Mouse (Mus musculus): ENCODE measurements around the gene Ripor3. TPM values are rescaled to one million over a fixed set of nuclear protein-coding genes. Genes with fewer than 3 reads are reported as not detected.

Gene Ripor3
- polyA plus RNA-seq, 1 experiment from 2014 or later = 0.95 TPM

DNA sequence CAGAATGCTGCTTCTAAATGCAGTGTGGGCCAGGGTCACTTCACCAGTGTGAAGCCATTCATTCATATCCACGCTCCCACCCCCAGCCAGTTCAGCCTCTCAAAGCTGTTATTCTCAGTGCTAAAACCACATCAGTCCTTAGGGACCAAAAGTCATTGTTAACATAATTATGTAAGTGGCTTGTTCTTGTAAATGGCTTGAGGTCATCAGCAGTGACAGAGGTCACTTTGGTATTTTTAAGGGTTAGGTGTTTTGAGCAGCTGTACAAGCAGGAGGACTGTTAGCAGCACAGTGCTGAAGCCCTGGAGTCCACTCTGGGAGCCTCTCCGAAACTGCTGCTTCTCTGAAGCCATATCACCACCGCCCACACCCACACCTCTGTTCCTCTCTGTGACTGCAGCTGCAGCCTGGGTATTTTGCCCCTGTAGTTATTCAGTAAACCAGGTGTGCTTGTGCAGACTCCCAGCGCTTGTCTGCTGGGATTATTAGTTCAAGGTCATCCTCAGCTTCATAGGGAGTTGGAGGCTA is 51.0 kb downstream of the Ripor3 start:
- no peaks in the 10 kb centered on the region for H3K27me3 ChIP-seq (replicated peaks; ENCODE audit: low read depth, poor library complexity, severe bottlenecking)
- DNase-seq (ENCODE audit: low spot score) = no peak
- no peak overlapping the region for H3K4me3 ChIP-seq
- WGBS = 67% methylated on average over 4 of the region's 4 CpGs
- H3K4me1 ChIP-seq = peaks cover 30% of the 10 kb centered on the region
- H3K36me3 ChIP-seq (replicated peaks) = peaks cover 20% of the 10 kb centered on the region
- no peak overlapping the region for H3K27ac ChIP-seq (replicated peaks)
- H3K9me3 ChIP-seq = no peaks in the 10 kb centered on the region

DNA sequence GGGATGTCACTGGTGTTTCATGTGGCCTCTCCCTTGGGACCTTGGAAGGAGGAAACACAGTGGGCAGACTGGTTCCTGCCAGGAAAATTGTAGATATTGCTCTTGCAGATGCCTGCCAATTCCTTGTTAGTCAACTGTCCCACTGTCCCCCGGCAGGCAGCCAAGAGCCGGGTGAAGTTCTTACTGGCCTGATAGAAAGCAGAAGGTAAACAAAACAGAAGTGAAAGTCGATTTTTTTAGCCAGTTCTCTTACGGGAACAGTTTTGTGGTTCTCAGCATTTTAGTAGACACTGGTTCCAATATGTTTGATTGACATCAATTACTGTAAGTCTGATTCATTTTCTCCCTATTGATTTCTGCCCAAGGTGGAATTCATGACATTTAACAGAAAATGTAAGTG is 51.6 kb downstream of the Ripor3 start:
- Histone ChIP-seq H3K4me3 (no peak overlapping the region), H3K4me1 (peaks cover 30% of the 10 kb centered on the region), H3K27me3 (replicated peaks; ENCODE audit: low read depth, poor library complexity, severe bottlenecking) (no peaks in the 10 kb centered on the region), H3K9me3 (no peaks in the 10 kb centered on the region), H3K27ac (replicated peaks) (no peak overlapping the region), H3K36me3 (replicated peaks) (peaks cover 14% of the 10 kb centered on the region)
- no peak for DNase-seq (ENCODE audit: low spot score)
- 71% methylated on average over 4 of the region's 4 CpGs for WGBS

DNA sequence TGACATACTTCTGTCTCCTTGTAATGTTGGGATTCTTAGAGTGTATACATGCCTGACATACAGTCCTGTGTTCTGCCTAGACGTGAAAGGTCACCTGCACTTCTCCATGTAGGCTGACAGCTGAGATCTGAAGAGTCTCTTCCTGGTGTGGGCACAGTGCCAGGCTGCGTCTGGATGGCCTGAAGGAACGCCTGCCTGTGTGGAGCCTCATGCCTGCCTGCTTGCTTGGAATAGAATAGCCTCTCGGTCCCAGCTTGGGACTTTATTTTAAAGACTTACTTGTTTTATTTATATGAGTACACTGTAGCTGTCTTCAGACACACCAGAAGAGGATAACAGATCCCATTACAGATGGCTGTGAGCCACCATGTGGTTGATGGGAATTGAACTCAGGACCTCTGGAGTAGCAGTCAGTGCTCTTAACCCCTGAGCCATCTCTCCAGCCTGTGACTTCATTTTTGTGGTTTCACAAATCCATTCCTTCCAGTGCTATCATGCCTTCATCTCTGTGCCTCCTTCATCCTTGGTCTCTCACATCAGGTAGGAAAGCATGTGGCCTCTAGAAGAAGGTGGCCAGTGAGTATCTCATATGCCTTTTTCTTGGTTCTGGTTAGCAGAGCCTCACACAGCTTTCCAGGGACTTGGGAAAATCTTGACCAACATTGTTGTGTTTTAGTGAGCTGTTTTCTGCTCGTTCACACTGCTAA is 52.2 kb downstream of the Ripor3 start:
- Histone ChIP-seq H3K36me3 (replicated peaks) (peaks cover 8% of the 10 kb centered on the region), H3K9me3 (no peaks in the 10 kb centered on the region), H3K27me3 (replicated peaks; ENCODE audit: low read depth, poor library complexity, severe bottlenecking) (no peaks in the 10 kb centered on the region), H3K27ac (replicated peaks) (no peak overlapping the region), H3K4me3 (no peak overlapping the region), H3K4me1 (peaks cover 33% of the 10 kb centered on the region)
- 83% methylated on average over 5 of the region's 5 CpGs for WGBS
- DNase-seq (ENCODE audit: low spot score) = no peak

DNA sequence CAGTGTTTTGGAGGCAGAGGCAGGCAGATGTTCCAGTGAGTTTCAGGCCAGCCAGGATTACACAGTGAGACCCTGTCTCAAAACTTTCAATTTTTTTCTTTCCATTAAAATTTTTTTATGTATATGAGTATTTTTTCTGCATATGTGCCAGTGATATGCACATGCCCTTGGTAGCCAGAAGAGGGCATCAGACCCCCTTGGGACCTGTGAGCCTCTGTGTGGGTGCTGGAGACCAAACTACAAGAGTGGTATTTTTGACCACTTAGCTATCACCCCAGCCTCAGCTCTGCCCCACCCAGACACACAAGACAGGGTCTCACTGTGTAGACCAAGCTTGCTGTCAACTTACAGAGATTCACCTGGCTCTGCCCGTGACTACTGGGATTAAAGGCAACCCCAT is 52.9 kb downstream of the Ripor3 start:
- no peak overlapping the region for H3K4me3 ChIP-seq
- WGBS = 89% methylated on average over 1 of the region's 1 CpGs
- no peak for DNase-seq (ENCODE audit: low spot score)
- H3K4me1 ChIP-seq = peaks cover 31% of the 10 kb centered on the region
- no peaks in the 10 kb centered on the region for H3K27me3 ChIP-seq (replicated peaks; ENCODE audit: low read depth, poor library complexity, severe bottlenecking)
- no peaks in the 10 kb centered on the region for H3K9me3 ChIP-seq
- peaks cover 6% of the 10 kb centered on the region; the same call in 1 of the 2 replicates for H3K36me3 ChIP-seq (replicated peaks)
- no peak overlapping the region for H3K27ac ChIP-seq (replicated peaks)

DNA sequence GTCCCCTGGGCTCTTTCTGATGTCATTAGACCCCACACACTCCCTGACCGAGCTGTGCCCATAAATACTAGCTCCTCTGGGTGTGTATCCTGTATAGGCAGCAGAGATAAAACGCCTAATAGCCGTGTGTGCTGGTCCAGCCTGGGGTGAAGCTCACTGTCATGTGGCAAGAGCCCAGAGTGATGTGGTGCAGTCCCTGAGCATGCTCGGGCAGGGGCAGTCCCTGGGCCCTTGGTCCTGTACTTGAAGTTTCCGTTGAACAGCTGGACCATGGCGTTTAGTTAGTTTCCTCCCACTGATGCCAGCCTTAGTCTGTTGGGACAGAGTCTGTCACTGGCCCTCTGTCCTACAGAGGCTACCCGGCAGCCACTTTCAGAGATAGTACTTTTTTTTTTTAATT is 55.5 kb downstream of the Ripor3 start:
- Histone ChIP-seq H3K9me3 (no peaks in the 10 kb centered on the region), H3K4me1 (peaks cover 22% of the 10 kb centered on the region), H3K27ac (replicated peaks) (no peak overlapping the region), H3K4me3 (no peak overlapping the region), H3K27me3 (replicated peaks; ENCODE audit: low read depth, poor library complexity, severe bottlenecking) (no peaks in the 10 kb centered on the region), H3K36me3 (replicated peaks) (peaks cover 9% of the 10 kb centered on the region; the same call in 1 of the 2 replicates)
- DNase-seq (ENCODE audit: low spot score) = no peak
- WGBS = 88% methylated on average over 7 of the region's 7 CpGs

DNA sequence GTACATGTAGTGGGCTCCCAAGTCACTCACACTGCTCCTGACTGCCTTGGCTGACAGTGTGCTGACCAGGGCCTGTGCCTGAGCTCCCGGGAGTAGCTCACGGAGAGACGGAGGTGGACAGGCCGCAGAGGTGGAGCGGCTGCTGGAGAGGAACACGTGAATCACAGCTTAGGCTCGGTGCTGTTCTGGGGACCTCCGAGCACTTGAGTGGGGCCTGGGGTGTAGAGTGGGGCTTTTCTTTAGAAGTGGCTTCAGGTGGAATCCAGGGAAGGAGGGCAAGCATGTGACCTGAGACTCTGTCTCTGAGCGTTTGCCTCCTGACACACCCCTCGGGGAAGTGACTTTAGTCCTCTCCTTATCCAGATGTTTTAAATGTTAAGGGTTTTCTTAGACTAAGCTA is 56.6 kb downstream of the Ripor3 start:
- Histone ChIP-seq H3K4me1 (peaks cover 16% of the 10 kb centered on the region), H3K27ac (replicated peaks) (no peak overlapping the region)
- DNase-seq (ENCODE audit: low spot score) = no peak

DNA sequence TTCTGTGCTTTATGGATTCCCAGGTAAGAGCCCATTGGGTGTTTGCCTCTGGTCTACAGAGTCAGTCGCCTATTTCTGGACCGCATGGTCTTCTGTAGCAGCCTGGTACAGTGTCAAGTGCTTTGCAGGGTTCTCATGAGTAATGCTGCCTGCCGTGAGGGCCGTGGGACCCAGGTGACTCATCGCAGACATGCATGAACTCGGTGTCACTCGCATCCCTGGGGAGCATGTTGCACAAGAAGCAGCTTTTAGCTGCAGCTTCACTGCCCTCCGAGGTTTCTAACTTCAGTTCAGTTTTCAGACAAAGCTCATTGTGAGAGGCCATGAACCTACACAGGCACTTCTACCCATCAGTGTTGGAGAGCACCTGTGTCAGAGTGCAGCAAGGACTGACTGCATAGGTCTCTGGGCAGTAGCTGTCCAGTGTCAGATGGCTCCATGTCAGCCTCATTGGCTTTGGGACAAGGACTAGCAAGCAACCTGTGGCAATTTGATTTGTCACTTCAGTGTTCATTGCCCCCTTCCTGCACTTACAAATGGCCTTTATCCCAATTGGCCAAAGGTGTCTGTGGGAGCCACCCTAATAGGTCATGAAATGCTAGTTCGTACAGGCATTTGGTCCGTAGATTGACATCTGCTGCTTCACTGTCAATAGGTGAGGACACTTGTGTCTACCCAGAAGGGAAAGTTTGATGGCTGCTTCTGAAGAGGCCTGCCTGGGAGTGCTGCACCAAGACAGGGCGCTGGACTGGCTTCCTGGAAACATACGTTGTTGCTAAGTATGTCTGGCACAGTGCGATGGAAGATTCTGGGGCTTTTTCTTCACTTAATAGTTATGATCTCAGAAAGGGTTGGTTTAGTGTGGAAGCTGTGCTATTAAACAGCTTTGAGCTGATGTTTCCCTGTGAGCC is 58.9 kb downstream of the Ripor3 start:
- Histone ChIP-seq H3K36me3 (replicated peaks) (0 out of 2 replicates have a peak, but pooled peaks cover 3% of the 10 kb centered on the region), H3K9me3 (no peaks in the 10 kb centered on the region), H3K27ac (replicated peaks) (no peak overlapping the region), H3K4me3 (no peak overlapping the region), H3K4me1 (peaks cover 25% of the 10 kb centered on the region), H3K27me3 (replicated peaks; ENCODE audit: low read depth, poor library complexity, severe bottlenecking) (no peaks in the 10 kb centered on the region)
- DNase-seq (ENCODE audit: low spot score) = no peak
- WGBS = 91% methylated on average over 13 of the region's 13 CpGs

More for the DNA sequence above, 56.6 kb downstream of the Ripor3 start:
- WGBS = 87% methylated on average over 10 of the region's 10 CpGs
- Histone ChIP-seq H3K36me3 (replicated peaks) (peaks cover 8% of the 10 kb centered on the region; the same call in 1 of the 2 replicates), H3K4me3 (no peak overlapping the region), H3K27me3 (replicated peaks; ENCODE audit: low read depth, poor library complexity, severe bottlenecking) (no peaks in the 10 kb centered on the region), H3K9me3 (no peaks in the 10 kb centered on the region)

DNA sequence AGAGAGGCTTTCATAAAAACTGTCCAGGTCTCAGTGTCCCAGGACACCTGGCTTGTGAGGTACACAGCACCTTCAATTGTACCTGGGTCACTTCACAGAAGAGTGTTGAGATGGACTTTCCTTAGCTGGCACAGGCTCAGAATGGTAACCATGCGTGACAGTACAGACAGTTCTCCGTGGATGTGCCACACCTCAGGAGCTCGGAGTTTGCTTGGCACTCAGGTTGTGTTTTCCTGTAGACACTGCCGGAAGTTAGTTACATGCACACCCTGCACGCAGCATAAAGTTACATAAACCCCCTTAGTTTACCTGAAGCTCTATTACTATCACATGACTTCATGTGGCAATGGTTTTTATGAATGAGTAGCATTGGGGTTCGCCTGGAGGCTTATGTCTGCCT is 59.7 kb downstream of the Ripor3 start:
- H3K36me3 ChIP-seq (replicated peaks) = 0 out of 2 replicates have a peak, but pooled peaks cover 3% of the 10 kb centered on the region
- peaks cover 27% of the 10 kb centered on the region for H3K4me1 ChIP-seq
- no peaks in the 10 kb centered on the region for H3K27me3 ChIP-seq (replicated peaks; ENCODE audit: low read depth, poor library complexity, severe bottlenecking)
- whole genome bisulfite sequencing = 88% methylated on average over 6 of the region's 6 CpGs
- DNase-seq (ENCODE audit: low spot score) = no peak
- no peak overlapping the region for H3K27ac ChIP-seq (replicated peaks)
- H3K4me3 ChIP-seq = no peak overlapping the region
- H3K9me3 ChIP-seq = no peaks in the 10 kb centered on the region

DNA sequence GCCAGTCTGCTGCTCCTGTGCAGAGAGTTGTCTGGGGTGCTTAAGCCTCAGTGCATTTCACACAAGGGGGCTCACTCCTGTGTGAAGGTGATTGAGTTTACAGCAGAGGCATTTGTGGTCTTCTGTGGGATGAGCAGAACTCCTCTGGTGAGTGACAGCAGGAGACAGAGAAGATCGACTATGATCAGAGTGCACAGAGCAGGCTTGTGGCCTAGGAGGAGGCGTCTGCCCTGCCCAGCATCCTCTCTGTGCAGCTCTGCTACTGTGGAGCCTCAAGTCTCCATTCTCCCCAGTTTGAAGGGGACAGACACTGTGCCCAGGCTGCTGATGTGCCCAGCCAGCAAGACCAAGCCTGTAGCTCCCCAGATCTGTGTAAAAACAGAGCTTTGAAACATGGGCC is 60.6 kb downstream of the Ripor3 start:
- 81% methylated on average over 2 of the region's 2 CpGs for WGBS
- H3K9me3 ChIP-seq = no peaks in the 10 kb centered on the region
- no peak for DNase-seq (ENCODE audit: low spot score)
- H3K4me1 ChIP-seq = peaks cover 36% of the 10 kb centered on the region
- H3K27me3 ChIP-seq (replicated peaks; ENCODE audit: low read depth, poor library complexity, severe bottlenecking) = no peaks in the 10 kb centered on the region
- H3K4me3 ChIP-seq = no peak overlapping the region
- H3K27ac ChIP-seq (replicated peaks) = no peak overlapping the region
- 0 out of 2 replicates have a peak, but pooled peaks cover 3% of the 10 kb centered on the region for H3K36me3 ChIP-seq (replicated peaks)

DNA sequence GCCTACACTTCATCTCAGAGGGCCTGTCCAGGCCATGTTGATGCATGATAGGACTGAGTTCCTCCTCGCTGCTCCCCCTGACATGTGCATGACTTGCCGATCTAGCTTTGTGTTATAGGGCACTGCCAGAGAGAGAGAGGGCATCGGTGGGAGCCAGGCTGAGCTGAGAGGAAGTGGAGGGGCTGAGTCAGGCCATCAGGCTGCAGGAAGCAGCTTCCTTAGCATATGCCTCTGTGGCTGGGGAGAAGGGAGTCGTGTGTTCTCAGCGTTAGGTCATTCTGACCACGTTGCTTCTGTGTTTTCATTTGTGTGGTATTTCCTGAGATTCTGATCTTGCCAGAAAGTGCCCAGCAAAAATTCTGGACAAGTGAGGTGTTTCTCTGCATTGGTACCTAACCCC is 61.2 kb downstream of the Ripor3 start:
- no peak overlapping the region for H3K4me3 ChIP-seq
- WGBS = 82% methylated on average over 6 of the region's 6 CpGs
- no peaks in the 10 kb centered on the region for H3K9me3 ChIP-seq
- H3K36me3 ChIP-seq (replicated peaks) = peaks cover 3% of the 10 kb centered on the region; the same call in 1 of the 2 replicates
- H3K27me3 ChIP-seq (replicated peaks; ENCODE audit: low read depth, poor library complexity, severe bottlenecking) = no peaks in the 10 kb centered on the region
- H3K4me1 ChIP-seq = peaks cover 41% of the 10 kb centered on the region
- 0 out of 2 replicates have a peak overlapping the region, but pooled peaks have one; percentile 24 for H3K27ac ChIP-seq (replicated peaks)
- no peak for DNase-seq (ENCODE audit: low spot score)

DNA sequence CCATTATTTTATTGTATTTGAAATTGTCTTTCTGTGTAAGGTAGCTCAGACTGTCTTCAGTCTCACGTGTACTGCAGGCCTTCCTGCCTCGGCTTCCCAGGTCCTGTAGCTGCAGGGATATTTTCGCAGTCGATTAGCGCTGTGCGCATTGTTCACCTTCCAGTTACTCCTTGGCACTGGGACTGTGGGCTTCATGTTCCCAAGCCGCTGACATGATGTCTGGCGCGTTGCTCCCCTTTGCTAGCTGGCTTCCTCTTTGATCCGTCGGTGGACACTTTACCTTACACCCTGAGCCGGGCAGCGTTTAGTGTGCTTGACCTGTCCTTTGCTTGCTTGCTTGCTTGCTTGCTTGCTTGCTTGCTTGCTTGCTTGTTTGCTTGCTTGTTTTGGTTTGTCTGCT is 61.9 kb downstream of the Ripor3 start:
- H3K27ac ChIP-seq (replicated peaks) = no peak overlapping the region
- DNase-seq (ENCODE audit: low spot score) = no peak
- peaks cover 3% of the 10 kb centered on the region; the same call in 1 of the 2 replicates for H3K36me3 ChIP-seq (replicated peaks)
- no peaks in the 10 kb centered on the region for H3K27me3 ChIP-seq (replicated peaks; ENCODE audit: low read depth, poor library complexity, severe bottlenecking)
- 84% methylated on average over 13 of the region's 13 CpGs for WGBS
- H3K9me3 ChIP-seq = no peaks in the 10 kb centered on the region
- H3K4me3 ChIP-seq = no peak overlapping the region
- peaks cover 43% of the 10 kb centered on the region for H3K4me1 ChIP-seq

DNA sequence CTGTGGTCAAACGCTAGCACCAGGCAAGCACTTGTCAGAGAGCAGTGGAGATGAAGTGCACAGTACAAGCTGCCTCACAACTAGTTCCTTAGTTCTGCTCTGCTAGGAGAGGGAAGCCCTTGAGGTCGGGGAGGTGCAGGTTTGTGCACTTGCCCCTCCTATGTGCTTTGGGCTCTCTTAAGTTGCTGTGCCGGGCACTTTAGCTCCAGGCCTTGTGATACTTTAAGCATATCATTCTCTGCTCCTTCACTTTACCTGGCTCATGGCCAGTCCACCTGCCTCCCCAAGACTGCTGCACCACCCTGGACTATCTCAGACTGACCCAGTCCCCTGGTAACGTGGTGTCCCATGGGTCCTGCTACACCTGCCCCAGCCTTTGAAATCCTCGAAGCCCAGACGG is 62.4 kb downstream of the Ripor3 start:
- Histone ChIP-seq H3K27ac (replicated peaks) (no peak overlapping the region), H3K9me3 (no peaks in the 10 kb centered on the region), H3K4me3 (no peak overlapping the region), H3K36me3 (replicated peaks) (peaks cover 3% of the 10 kb centered on the region; the same call in 1 of the 2 replicates), H3K4me1 (peaks cover 48% of the 10 kb centered on the region), H3K27me3 (replicated peaks; ENCODE audit: low read depth, poor library complexity, severe bottlenecking) (no peaks in the 10 kb centered on the region)
- no peak for DNase-seq (ENCODE audit: low spot score)
- WGBS = 80% methylated on average over 6 of the region's 6 CpGs

Measured in embryonic facial prominence, embryonic 10.5 days (tissue).